Mouse (Mus musculus) hematopoietic multipotent progenitor cell, adult 10-12 weeks (in vitro differentiated cells): ENCODE results near the gene Itga11. TPM values are rescaled to one million over a fixed set of nuclear protein-coding genes. Genes with fewer than 3 reads are reported as not detected.

Experiments
- polyA plus RNA-seq: library from polyadenylated mRNA; stranded (reverse); fragments of >175 nt; gene quantifications from 2 replicates; pipeline ENCODE4 v1.2.3, GENCODE M21; 2012; ENCODE audit warnings: low replicate concordance

Gene Itga11
- not detected in 2 replicates for polyA plus RNA-seq

GRCm38 (mm10) chr9:62677641-62678549 is at the start of gene Itga11:
Gene Itga11 (plus strand): TSS chr9:62677826.

GRCm38 (mm10) chr9:62811516-62812121 is 134.0 kb downstream of the Itga11 start, which contains the start of gene Fem1b:
Gene Fem1b (minus strand): TSS chr9:62811934.

Other genes starting within 250 kb of the Itga11 start
- gene Coro2b, start 140.8 kb upstream of the Itga11 start, polyA plus RNA-seq, result 1.6 and 3.7 TPM in 2 replicates
- gene Fem1b, start 134.1 kb downstream of the Itga11 start, polyA plus RNA-seq, result 5.2 and 7.9 TPM in 2 replicates
- 12.8 and 13.4 TPM in 2 replicates for gene Cln6, start 161.0 kb downstream of the Itga11 start, polyA plus RNA-seq
- gene Calml4, start 180.3 kb downstream of the Itga11 start, polyA plus RNA-seq, result 0.52 TPM in 1 of 2 replicates, not detected in the other